8 mouse cellular contexts compared by ENCODE assay signal in the genomic region with DNA sequence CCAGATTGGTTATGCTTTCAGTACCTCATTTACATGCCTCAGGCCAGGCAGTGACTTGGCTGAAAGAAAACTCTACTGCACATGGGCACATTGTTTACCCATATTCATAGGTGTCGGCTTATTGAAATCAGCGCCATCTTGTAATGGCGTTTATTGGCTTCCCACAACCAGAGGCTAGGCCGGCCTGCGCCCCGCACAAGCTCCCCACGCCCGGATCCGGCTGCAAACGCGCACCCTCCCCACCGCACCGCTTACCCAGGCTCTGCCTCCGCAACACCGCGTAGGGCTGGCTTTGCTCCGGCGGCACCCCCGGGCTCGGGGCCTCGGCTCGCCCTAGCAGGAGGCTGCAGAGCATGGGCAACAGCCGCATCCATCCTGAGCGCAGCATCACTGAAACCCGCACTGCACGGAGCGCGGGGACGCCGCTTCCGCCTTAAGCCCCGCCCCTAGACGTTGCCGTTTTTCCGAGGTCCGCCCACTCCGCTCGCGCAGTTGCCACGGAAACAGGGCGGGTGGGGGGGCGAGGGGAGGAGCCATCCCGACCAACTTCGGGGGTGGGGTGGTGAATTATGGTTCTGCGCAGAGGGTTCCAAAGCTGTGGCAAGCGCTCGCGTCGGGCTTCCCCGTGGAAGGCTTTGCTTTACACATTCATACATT. TPM values are rescaled to one million over a fixed set of nuclear protein-coding genes. Genes with fewer than 3 reads are reported as not detected.
DNase-seq lines count a peak whose midpoint lies in the region; ATAC-seq lines count a peak whose summit lies in the region.

No protein-coding gene starts in this region.

- no peaks in the 10 kb centered on the region for H3K27me3 ChIP-seq in intestine, embryonic 14.5 days (replicated peaks; ENCODE audit: control insufficient read depth, insufficient read depth, low read length)
- no peaks in the 10 kb centered on the region for H3K27me3 ChIP-seq in midbrain, embryonic 10.5 days (ENCODE audit: low read depth, poor library complexity, severe bottlenecking)

- H3K9ac ChIP-seq in intestine, embryonic 14.5 days (ENCODE audit: low read length): peak overlapping the region; percentile 78

- peaks cover 16% of the 10 kb centered on the region for H3K36me3 ChIP-seq in intestine, embryonic 14.5 days (ENCODE audit: control insufficient read depth, insufficient read depth, low read length)
- H3K36me3 ChIP-seq in midbrain, embryonic 10.5 days: peaks cover 43% of the 10 kb centered on the region

- 2% methylated on average over 50 of the region's 50 CpGs for WGBS in intestine, embryonic 14.5 days
- under 1% methylated on average over 50 of the region's 50 CpGs for WGBS in midbrain, embryonic 10.5 days

- peak; percentile 94 for ATAC-seq in intestine, embryonic 14.5 days (replicated peaks; ENCODE audit: low FRiP score, low TSS enrichment, low read depth)

- peak; percentile 80 to 82 for DNase-seq in adrenal gland, adult 18-20 months (ENCODE audit: low spot score in 2 of 2)
- peak; percentile 92 for DNase-seq in embryo, embryonic 10.5 days (ENCODE audit: low spot score)
- DNase-seq in gastrocnemius, postnatal 14 days: peak; percentile 88
- DNase-seq in intestine, embryonic 14.5 days (ENCODE audit: low spot score): peak; percentile 95
- peak; percentile 91 to 92 for DNase-seq in left cerebral cortex, postnatal 36 days (ENCODE audit: low spot score in 2 of 2)
- DNase-seq in midbrain, embryonic 10.5 days (ENCODE audit: low spot score): peak; percentile 90
- peak; percentile 88 to 91 for DNase-seq in right cerebral cortex, postnatal 36 days (ENCODE audit: low spot score in 2 of 2)
- peak; percentile 83 to 89 for DNase-seq in urinary bladder, postnatal 4 days (ENCODE audit: low spot score in 2 of 2)

- intact Hi-C loops in gastrocnemius, postnatal 14 days (cut with DNase I; ENCODE audit: low total_unique reads): no loop called here
- intact Hi-C loops in left cerebral cortex, postnatal 36 days (cut with DNase I): no loop called here

- H3K4me2 ChIP-seq in intestine, embryonic 14.5 days (ENCODE audit: low read length): peak overlapping the region; percentile 54

- no peaks in the 10 kb centered on the region for H3K4me1 ChIP-seq in intestine, embryonic 14.5 days (replicated peaks; ENCODE audit: control insufficient read depth, insufficient read depth, low read length)
- peaks cover 32% of the 10 kb centered on the region for H3K4me1 ChIP-seq in midbrain, embryonic 10.5 days

- H3K9me3 ChIP-seq in intestine, embryonic 14.5 days (ENCODE audit: control insufficient read depth, low read length): 0 out of 2 replicates have a peak, but pooled peaks cover 2% of the 10 kb centered on the region
- no peaks in the 10 kb centered on the region for H3K9me3 ChIP-seq in midbrain, embryonic 10.5 days (replicated peaks)

- peak overlapping the region; percentile 82 for H3K27ac ChIP-seq in intestine, embryonic 14.5 days (ENCODE audit: low read depth)
- peak overlapping the region; percentile 96 for H3K27ac ChIP-seq in midbrain, embryonic 10.5 days (replicated peaks)

- peak overlapping the region; percentile 86 for H3K4me3 ChIP-seq in intestine, embryonic 14.5 days (ENCODE audit: low read depth, low read length)
- H3K4me3 ChIP-seq in midbrain, embryonic 10.5 days: peak overlapping the region; percentile 85

RNA-seq across cellular contexts. Expression of a gene that starts 9.6 kb away (rescaled TPM):
- 10 to 100 TPM; 27.9 to 38.5 TPM for total RNA-seq in adrenal gland, adult 18-20 months (2021)
- 10 to 100 TPM in 1 of 2 experiments, 1 to 10 TPM in 1; 9.4 to 10.5 TPM for total RNA-seq in gastrocnemius, postnatal 14 days (2021)
- polyA plus RNA-seq in intestine, embryonic 14.5 days (2014; fragmentation: Nextera tagmentation; extraction: Ambion mirVana): 94.3 and 103 TPM in 2 replicates
- total RNA-seq in left cerebral cortex, postnatal 36 days (2021): 100 to 1,000 TPM; 169 to 176 TPM
- polyA plus RNA-seq in midbrain, embryonic 10.5 days (2016; fragmentation: Nextera tagmentation; extraction: Ambion mirVana): 133 and 143 TPM in 2 replicates

RNA-seq across cellular contexts. Expression of a gene that starts 38.3 kb away (rescaled TPM):
- total RNA-seq in adrenal gland, adult 18-20 months (2021): 10 to 100 TPM; 33.8 to 36.8 TPM
- total RNA-seq in gastrocnemius, postnatal 14 days (2021): 10 to 100 TPM; 19.8 to 25.8 TPM
- polyA plus RNA-seq in intestine, embryonic 14.5 days (2014; fragmentation: Nextera tagmentation; extraction: Ambion mirVana): 35.6 and 37.2 TPM in 2 replicates
- total RNA-seq in left cerebral cortex, postnatal 36 days (2021): 10 to 100 TPM; 32.0 to 46.1 TPM
- polyA plus RNA-seq in midbrain, embryonic 10.5 days (2016; fragmentation: Nextera tagmentation; extraction: Ambion mirVana): 34.4 and 38.1 TPM in 2 replicates

RNA-seq across cellular contexts. Expression of a gene that starts 39.2 kb away (rescaled TPM):
- total RNA-seq in adrenal gland, adult 18-20 months (2021): 10 to 100 TPM; 72.6 to 82.7 TPM
- total RNA-seq in gastrocnemius, postnatal 14 days (2021): 10 to 100 TPM; 29.9 to 30.1 TPM
- 50.1 and 65.4 TPM in 2 replicates for polyA plus RNA-seq in intestine, embryonic 14.5 days (2014; fragmentation: Nextera tagmentation; extraction: Ambion mirVana)
- 10 to 100 TPM; 34.7 to 35.4 TPM for total RNA-seq in left cerebral cortex, postnatal 36 days (2021)
- 50.1 and 54.0 TPM in 2 replicates for polyA plus RNA-seq in midbrain, embryonic 10.5 days (2016; fragmentation: Nextera tagmentation; extraction: Ambion mirVana)

RNA-seq across cellular contexts. Expression of a gene that starts 39.8 kb away (rescaled TPM):
- not detected for total RNA-seq in adrenal gland, adult 18-20 months (2021)
- total RNA-seq in gastrocnemius, postnatal 14 days (2021): not detected
- 0.08 TPM in 1 of 2 replicates, not detected in the other for polyA plus RNA-seq in intestine, embryonic 14.5 days (2014; fragmentation: Nextera tagmentation; extraction: Ambion mirVana)
- not detected for total RNA-seq in left cerebral cortex, postnatal 36 days (2021)
- polyA plus RNA-seq in midbrain, embryonic 10.5 days (2016; fragmentation: Nextera tagmentation; extraction: Ambion mirVana): not detected in 2 replicates

RNA-seq across cellular contexts. Expression of a gene that starts 44.8 kb away (rescaled TPM):
- not detected for total RNA-seq in adrenal gland, adult 18-20 months (2021)
- not detected for total RNA-seq in gastrocnemius, postnatal 14 days (2021)
- 0.13 and 0.38 TPM in 2 replicates for polyA plus RNA-seq in intestine, embryonic 14.5 days (2014; fragmentation: Nextera tagmentation; extraction: Ambion mirVana)
- total RNA-seq in left cerebral cortex, postnatal 36 days (2021): 1 to 10 TPM in 1 of 2 experiments, under 1 TPM in 1; 1.00 to 1.0 TPM
- polyA plus RNA-seq in midbrain, embryonic 10.5 days (2016; fragmentation: Nextera tagmentation; extraction: Ambion mirVana): 0.16 and 0.57 TPM in 2 replicates

Comparison
In these comparisons a context has a peak if more than half of its experiments do, and no peak if none do; other contexts are left out.
1. Peak in every context shown above with its lines: DNase-seq, ATAC-seq, H3K4me3 ChIP-seq and H3K27ac ChIP-seq.
2. RNA of a gene that starts 9.6 kb away (total RNA-seq): 169 to 176 TPM in left cerebral cortex, postnatal 36 days; 27.9 to 38.5 TPM in adrenal gland, adult 18-20 months and 9.4 to 10.5 TPM in gastrocnemius, postnatal 14 days; every median in the first group is over 4 times any median in the second.